Mouse (Mus musculus) stomach, embryonic 14.5 days (tissue): Measurements from ENCODE around the gene Hist1h2af. TPM values are rescaled to one million over a fixed set of nuclear protein-coding genes. Genes with fewer than 3 reads are reported as not detected.
"Not testable (repeated sequence)": the region's sequence is repeated elsewhere in the genome, so short reads cannot be mapped to it uniquely, and the experiment has no call there.

Experiments used
- ATAC-seq: fragments of 200-750 bp; cut with Nextera tagmentation; 2 replicates; pipeline ENCODE4 v1.8.0; 2017; ENCODE audit warnings: low read depth, moderate TSS enrichment; ENCODE audit not compliant: insufficient number of reproducible peaks, insufficient read depth, low FRiP score
- H3K27ac ChIP-seq: fragments of 300-500 bp; sonication (generic); 2 replicates; pipeline ENCODE4 v1.5.1; 2014; ENCODE audit warnings: mild to moderate bottlenecking, low read length, moderate library complexity, mixed read lengths
- H3K27me3 ChIP-seq: fragments of 300-500 bp; sonication (generic); 2 replicates; pipeline ENCODE4 v1.6.1; 2014; ENCODE audit warnings: low read length, control low read depth, mixed read lengths; ENCODE audit not compliant: control insufficient read depth, insufficient read depth
- H3K36me3 ChIP-seq: fragments of 300-500 bp; sonication (generic); 2 replicates; pipeline ENCODE4 v1.6.1; 2014; ENCODE audit warnings: mild to moderate bottlenecking, control low read depth, low read length, moderate library complexity, mixed read lengths; ENCODE audit not compliant: control insufficient read depth, insufficient read depth
- H3K4me1 ChIP-seq: fragments of 300-500 bp; sonication (generic); 2 replicates; pipeline ENCODE4 v1.6.1; 2014; ENCODE audit warnings: low read length, control low read depth, mixed read lengths; ENCODE audit not compliant: control insufficient read depth, insufficient read depth
- H3K4me2 ChIP-seq: fragments of 300-500 bp; sonication (generic); replicated peaks from 2 replicates; pipeline ENCODE4 v1.6.1; 2014; ENCODE audit warnings: low read depth, low read length, control low read depth
- H3K4me3 ChIP-seq: fragments of 300-500 bp; sonication (generic); 2 replicates; pipeline ENCODE4 v1.5.1; 2014; ENCODE audit warnings: low read depth, low read length, control low read depth
- H3K9ac ChIP-seq: fragments of 300-500 bp; sonication (generic); replicated peaks from 2 replicates; pipeline ENCODE4 v1.6.1; 2014; ENCODE audit warnings: low read depth, mild to moderate bottlenecking, control low read depth, low read length, moderate library complexity, mixed read lengths
- H3K9me3 ChIP-seq: fragments of 300-500 bp; sonication (generic); 2 replicates; pipeline ENCODE4 v1.6.1; 2016; ENCODE audit warnings: low read depth, low read length, control low read depth; ENCODE audit not compliant: control insufficient read depth
- WGBS: fragments of 180-500 bp; shearing (Covaris S2); extraction: QIAGEN DNeasy Blood & Tissue Kit; methylation state at CpG from one replicate; pipeline ENCODE4 v1.1.7; 2014; 5-methylcytosine and 5-hydroxymethylcytosine counted together
- polyA plus RNA-seq: library from polyadenylated mRNA; unstranded; fragments of >200 nt; fragmentation: Nextera tagmentation; extraction: Ambion mirVana; gene quantifications from 2 replicates; pipeline ENCODE4 v1.2.1, GENCODE M21; 2014

The Hist1h2af gene
- polyA plus RNA-seq, 1 experiment from 2014 or later, result 14.1 TPM

DNA sequence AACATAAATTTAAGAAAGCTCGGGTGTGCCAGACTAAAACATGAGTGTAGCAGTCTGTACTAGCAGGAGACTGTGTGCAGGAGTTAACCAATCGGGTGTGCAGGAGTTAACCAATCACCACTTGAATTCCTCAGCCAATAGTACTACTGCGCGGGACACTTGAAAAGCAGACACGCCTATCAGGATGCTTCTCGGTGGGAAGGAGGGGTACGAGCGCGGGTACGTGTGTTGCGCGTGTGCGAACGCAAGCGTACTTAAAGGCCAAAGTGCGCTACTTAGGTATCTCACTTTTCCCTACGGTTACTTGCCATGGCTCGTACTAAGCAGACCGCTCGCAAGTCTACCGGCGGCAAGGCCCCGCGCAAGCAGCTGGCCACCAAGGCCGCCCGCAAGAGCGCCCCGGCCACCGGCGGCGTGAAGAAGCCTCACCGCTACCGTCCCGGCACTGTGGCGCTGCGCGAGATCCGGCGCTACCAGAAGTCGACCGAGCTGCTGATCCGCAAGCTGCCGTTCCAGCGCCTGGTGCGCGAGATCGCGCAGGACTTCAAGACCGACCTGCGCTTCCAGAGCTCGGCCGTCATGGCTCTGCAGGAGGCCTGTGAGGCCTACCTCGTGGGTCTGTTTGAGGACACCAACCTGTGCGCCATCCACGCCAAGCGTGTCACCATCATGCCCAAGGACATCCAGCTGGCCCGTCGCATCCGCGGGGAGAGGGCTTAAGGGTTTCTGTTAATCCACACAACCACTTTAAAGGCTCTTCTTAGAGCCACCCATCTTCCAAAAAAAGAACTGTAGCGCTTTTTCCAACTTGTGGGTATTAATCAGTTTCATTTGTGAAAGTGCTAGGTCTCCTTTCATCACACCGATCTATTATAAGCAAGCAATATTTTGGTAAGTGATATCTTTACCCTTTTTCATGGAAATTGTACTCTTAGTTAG is 1.7 kb downstream of the Hist1h2af start, which contains the start of gene Hist1h3g:
Hist1h3g (plus strand) TSS at position 286 of the 939 bp plus-strand sequence.
- WGBS, result under 1% methylated on average over 36 of the region's 62 CpGs

GRCm38 (mm10) chr13:23536076-23536822 is 2.5 kb downstream of the Hist1h2af start:
- peak overlapping the region; percentile 58 for H3K9ac ChIP-seq
- 18% methylated on average over 7 of the region's 7 CpGs for WGBS
- H3K27ac ChIP-seq, result peak overlapping the region; percentile 94
- H3K4me3 ChIP-seq, result peak overlapping the region; percentile 42
- no peaks in the 10 kb centered on the region for H3K9me3 ChIP-seq
- ATAC-seq, result no peak
- no peaks in the 10 kb centered on the region for H3K36me3 ChIP-seq
- peak overlapping the region; percentile 34 for H3K4me2 ChIP-seq
- peaks cover 6% of the 10 kb centered on the region for H3K4me1 ChIP-seq
- no peaks in the 10 kb centered on the region for H3K27me3 ChIP-seq

More for the DNA sequence above, 1.7 kb downstream of the Hist1h2af start, which contains the start of gene Hist1h3g:
- Histone ChIP-seq H3K4me2 (peak within 1 kb of the TSS; percentile 34), H3K9ac (peak within 1 kb of the TSS; percentile 67), H3K4me3 (peak within 1 kb of the TSS; percentile 42), H3K27ac (peak within 1 kb of the TSS; percentile 94)
- H3K27me3 ChIP-seq, H3K9me3 ChIP-seq, H3K36me3 ChIP-seq, H3K4me1 ChIP-seq: not testable (repeated sequence)
- ATAC-seq, result peak; percentile 90

DNA sequence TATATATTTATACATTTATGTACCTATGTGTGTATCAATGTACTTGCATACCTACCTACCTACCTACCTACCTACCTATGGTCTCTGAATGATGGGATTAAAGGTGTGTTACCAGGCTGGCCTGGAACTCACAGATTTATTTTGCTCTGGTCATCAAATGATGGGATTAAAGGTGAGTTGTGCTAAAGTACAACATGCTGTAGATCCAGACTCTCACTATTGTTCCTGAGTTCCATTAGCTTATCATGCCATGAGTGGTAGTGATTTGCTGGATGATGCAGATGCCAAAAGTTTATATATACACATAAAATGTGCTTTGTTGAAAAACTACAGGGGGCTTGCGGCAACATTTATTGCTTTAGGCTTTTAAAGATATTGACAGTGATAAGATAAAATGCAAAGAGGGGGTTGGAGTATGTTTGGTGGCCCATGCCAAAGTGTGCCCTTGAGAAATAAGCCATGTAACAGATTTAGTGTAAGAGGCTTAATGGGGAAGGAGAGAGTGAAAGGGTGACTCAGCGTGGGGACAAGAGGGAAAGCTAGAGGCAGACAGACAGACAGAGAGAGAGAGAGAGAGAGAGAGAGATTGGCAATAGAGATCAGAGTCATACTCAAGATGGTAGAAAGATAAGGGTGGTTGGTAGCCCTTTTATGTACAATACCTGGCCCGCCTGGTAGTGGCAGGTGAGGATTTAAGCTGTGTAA is 3.5 kb downstream of the Hist1h2af start:
- Histone ChIP-seq H3K4me2 (peak overlapping the region; percentile 34), H3K27ac (no peak overlapping the region), H3K4me3 (peak overlapping the region; percentile 42; the same call in 1 of the 2 replicates), H3K36me3 (no peaks in the 10 kb centered on the region), H3K9me3 (no peaks in the 10 kb centered on the region), H3K27me3 (no peaks in the 10 kb centered on the region), H3K9ac (no peak overlapping the region), H3K4me1 (peaks cover 6% of the 10 kb centered on the region)
- 75% methylated on average over 3 of the region's 3 CpGs for WGBS
- no peak for ATAC-seq

- Histone ChIP-seq H3K27ac (no peak overlapping the region), H3K9me3 (no peaks in the 10 kb centered on the region), H3K4me3 (no peak overlapping the region), H3K4me1 (peaks cover 6% of the 10 kb centered on the region; the same call in 1 of the 2 replicates), H3K9ac (no peak overlapping the region), H3K27me3 (no peaks in the 10 kb centered on the region), H3K4me2 (no peak overlapping the region), H3K36me3 (no peaks in the 10 kb centered on the region)
- WGBS, result 77% methylated on average over 5 of the region's 5 CpGs
- no peak for ATAC-seq
Measured at GRCm38 (mm10) chr13:23538249-23538648, 4.5 kb downstream of the Hist1h2af start.

GRCm38 (mm10) chr13:23539821-23540220 is 6.1 kb downstream of the Hist1h2af start:
- not testable (repeated sequence) for H3K4me3 ChIP-seq, H3K27me3 ChIP-seq, H3K4me1 ChIP-seq, H3K4me2 ChIP-seq, H3K9me3 ChIP-seq, ATAC-seq, H3K36me3 ChIP-seq, H3K9ac ChIP-seq, H3K27ac ChIP-seq
- 79% methylated on average over 1 of the region's 1 CpGs for WGBS

DNA sequence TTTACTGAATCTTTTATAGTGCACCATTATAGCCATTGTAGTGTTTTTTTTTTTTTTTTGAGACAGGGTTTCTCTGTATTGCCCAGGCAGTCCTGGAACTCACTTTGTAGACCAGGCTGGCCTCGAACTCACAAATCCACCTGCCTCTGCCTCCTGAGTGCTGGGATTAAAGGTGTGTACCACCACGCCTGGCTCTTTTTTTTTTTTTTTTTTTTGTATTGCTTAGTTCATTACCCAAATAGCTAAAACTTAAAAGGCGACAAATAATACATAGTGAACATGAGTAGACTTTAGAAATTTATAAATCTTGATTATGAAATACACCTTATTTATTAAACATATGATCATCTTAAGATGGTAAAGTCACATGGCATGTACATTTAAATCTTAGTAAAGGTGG is 7.8 kb downstream of the Hist1h2af start:
- H3K4me3 ChIP-seq, result no peak overlapping the region
- no peak overlapping the region for H3K9ac ChIP-seq
- peaks cover 6% of the 10 kb centered on the region; the same call in 1 of the 2 replicates for H3K4me1 ChIP-seq
- no peaks in the 10 kb centered on the region for H3K9me3 ChIP-seq
- peak overlapping the region; percentile 59; the same call in 1 of the 2 replicates for H3K4me2 ChIP-seq
- H3K36me3 ChIP-seq, result no peaks in the 10 kb centered on the region
- H3K27me3 ChIP-seq, result no peaks in the 10 kb centered on the region
- ATAC-seq, result no peak
- no peak overlapping the region for H3K27ac ChIP-seq
- 89% methylated on average over 3 of the region's 3 CpGs for WGBS

- H3K4me1 ChIP-seq, H3K36me3 ChIP-seq, ATAC-seq, H3K9me3 ChIP-seq, H3K27me3 ChIP-seq: not testable (repeated sequence)
- Histone ChIP-seq H3K9ac (peak overlapping the region; percentile 57), H3K4me3 (peak overlapping the region; percentile 38), H3K27ac (peak overlapping the region; percentile 80), H3K4me2 (peak overlapping the region; percentile 59)
- 7% methylated on average over 3 of the region's 3 CpGs for WGBS
Measured at GRCm38 (mm10) chr13:23542225-23542980, 8.7 kb downstream of the Hist1h2af start.
